Mouse (Mus musculus): ENCODE data around the gene Fgl2. TPM values are rescaled to one million over a fixed set of nuclear protein-coding genes. Genes with fewer than 3 reads are reported as not detected.
A peak's percentile ranks its signal among the peaks of the same experiment; 100 is the strongest.

Fgl2 gene
- total RNA-seq, 1 experiment: 0.71 TPM

DNA sequence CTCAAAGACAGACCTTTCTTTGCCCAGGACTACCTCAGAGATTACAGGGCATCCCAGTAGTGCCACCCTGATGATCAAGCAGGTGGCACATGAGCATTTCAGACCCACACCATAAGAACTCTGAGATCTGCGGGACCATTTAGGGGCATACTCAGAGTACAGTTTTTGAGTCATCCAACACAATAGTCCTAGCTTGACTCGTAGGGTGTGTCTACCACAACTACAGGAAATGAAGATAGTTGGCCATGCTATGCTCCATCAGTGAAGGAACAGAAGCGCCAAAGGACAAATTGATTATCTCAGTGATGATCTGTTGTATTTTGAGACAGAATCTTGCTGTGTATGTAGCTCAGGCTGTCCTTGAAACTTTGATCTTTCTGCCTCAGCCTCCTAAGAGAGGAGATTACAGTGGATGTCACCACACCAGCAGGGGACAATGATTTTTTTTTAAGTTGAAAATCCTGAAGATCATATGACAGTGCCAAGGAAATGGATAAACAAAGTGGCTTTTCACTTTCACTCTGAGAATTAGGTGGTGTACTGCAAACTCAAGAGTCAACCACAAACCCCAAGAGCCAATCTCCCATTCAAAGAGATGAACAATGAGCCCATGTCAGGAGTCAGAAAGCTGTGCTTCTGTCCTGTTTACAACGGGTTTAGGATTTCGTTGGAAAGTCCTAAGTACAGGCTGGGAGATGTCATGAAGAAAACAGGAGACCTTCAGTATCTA, 2.1 kb upstream of the Fgl2 start:
- Histone ChIP-seq H3K9ac (ENCODE audit: insufficient read depth, low read depth, low read length, poor library complexity, severe bottlenecking) (no peak overlapping the region), H3K27ac (ENCODE audit: insufficient read depth, low read depth, low read length, poor library complexity, severe bottlenecking) (no peak overlapping the region), H3K36me3 (ENCODE audit: control insufficient read depth, insufficient read depth, low read length, poor library complexity, severe bottlenecking) (no peaks in the 10 kb centered on the region), H3K4me3 (ENCODE audit: insufficient read depth in 1 of 2, low read depth in 1 of 2, low read length in 2 of 2, poor library complexity in 1 of 2, severe bottlenecking in 1 of 2) (no peak overlapping the region), H3K9me3 (ENCODE audit: control insufficient read depth, insufficient read depth, low read depth, low read length) (no peaks in the 10 kb centered on the region), H3K4me1 (ENCODE audit: control insufficient read depth in 2 of 2, insufficient read depth in 2 of 2, low read length in 2 of 2, poor library complexity in 1 of 2) (no peaks in the 10 kb centered on the region)
- DNase-seq (ENCODE audit: low read depth, low spot score): no peak
- TF ChIP-seq CHD2 (IDR thresholded peaks at IDR 0.05; ENCODE audit: low read depth, low read length) (no peak), HCFC1 (IDR thresholded peaks at IDR 0.05; ENCODE audit: borderline replicate concordance, insufficient read depth, low read length) (no peak), MAFK (IDR thresholded peaks at IDR 0.05; ENCODE audit: insufficient read depth, low read depth, low read length) (no peak), ZNF384 (IDR thresholded peaks at IDR 0.05; ENCODE audit: low read depth, low read length) (no peak)
- in situ Hi-C loops (cut with MboI; ENCODE audit: low sequenced_read_pairs in 2 of 2, unreplicated experiment in 2 of 2): no loop called here

DNA sequence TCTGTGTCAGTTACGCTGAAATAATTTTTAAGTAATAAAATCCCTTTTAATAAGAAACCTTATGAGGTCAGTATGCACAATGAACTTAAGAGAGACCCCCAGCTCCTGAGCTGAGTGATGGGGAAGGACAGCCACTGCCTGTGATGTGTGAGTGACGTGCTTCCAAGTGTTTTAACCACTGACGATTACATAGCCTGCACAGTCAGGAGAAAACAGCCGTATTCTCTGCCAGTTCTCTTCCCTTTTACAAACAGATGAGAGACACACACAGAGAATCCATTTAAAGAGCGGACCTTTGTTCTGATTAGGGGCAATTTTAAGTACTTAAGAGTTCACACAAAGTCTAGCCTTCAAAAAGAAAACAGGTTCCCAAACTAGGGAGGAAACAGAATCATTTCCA, 522 bp upstream of the Fgl2 start:
- TF ChIP-seq HCFC1 (IDR thresholded peaks at IDR 0.05; ENCODE audit: borderline replicate concordance, insufficient read depth, low read length) (no peak), ZC3H11A (IDR thresholded peaks at IDR 0.05; ENCODE audit: borderline replicate concordance, low read depth, low read length) (no peak), CHD2 (IDR thresholded peaks at IDR 0.05; ENCODE audit: low read depth, low read length) (no peak), ZNF384 (IDR thresholded peaks at IDR 0.05; ENCODE audit: low read depth, low read length) (no peak), MAFK (IDR thresholded peaks at IDR 0.05; ENCODE audit: insufficient read depth, low read depth, low read length) (no peak)
- H3K27ac ChIP-seq (ENCODE audit: insufficient read depth, low read depth, low read length, poor library complexity, severe bottlenecking): no peak overlapping the region
- in situ Hi-C loops (cut with MboI; ENCODE audit: low sequenced_read_pairs in 2 of 2, unreplicated experiment in 2 of 2): no loop called here

DNA sequence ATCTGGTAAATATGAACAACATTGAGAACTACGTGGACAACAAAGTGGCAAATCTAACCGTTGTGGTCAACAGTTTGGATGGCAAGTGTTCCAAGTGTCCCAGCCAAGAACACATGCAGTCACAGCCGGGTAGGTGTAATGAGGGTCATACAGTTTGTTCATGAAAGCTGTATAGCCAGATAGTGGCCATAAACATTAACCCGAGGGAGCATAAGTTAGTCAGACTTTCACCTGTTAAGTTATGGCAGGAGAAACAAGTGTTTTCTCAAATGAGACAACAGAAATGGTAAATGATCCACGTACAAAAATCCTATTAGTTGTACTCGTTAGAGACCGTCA, 707 bp downstream of the Fgl2 start:
- peak overlapping the region; percentile 71 for H3K9ac ChIP-seq (ENCODE audit: insufficient read depth, low read depth, low read length, poor library complexity, severe bottlenecking)
- H3K9me3 ChIP-seq (ENCODE audit: control insufficient read depth, insufficient read depth, low read depth, low read length): no peaks in the 10 kb centered on the region
- H3K36me3 ChIP-seq (ENCODE audit: control insufficient read depth, insufficient read depth, low read length, poor library complexity, severe bottlenecking): no peaks in the 10 kb centered on the region
- DNase-seq (ENCODE audit: low read depth, low spot score): no peak
- H3K27ac ChIP-seq (ENCODE audit: insufficient read depth, low read depth, low read length, poor library complexity, severe bottlenecking): no peak overlapping the region
- H3K4me1 ChIP-seq (ENCODE audit: control insufficient read depth in 2 of 2, insufficient read depth in 2 of 2, low read length in 2 of 2, poor library complexity in 1 of 2): no peaks in the 10 kb centered on the region
- H3K4me3 ChIP-seq (ENCODE audit: insufficient read depth in 1 of 2, low read depth in 1 of 2, low read length in 2 of 2, poor library complexity in 1 of 2, severe bottlenecking in 1 of 2): no peak overlapping the region
- TF ChIP-seq HCFC1 (IDR thresholded peaks at IDR 0.05; ENCODE audit: borderline replicate concordance, insufficient read depth, low read length) (no peak), MAFK (IDR thresholded peaks at IDR 0.05; ENCODE audit: insufficient read depth, low read depth, low read length) (no peak), ZNF384 (IDR thresholded peaks at IDR 0.05; ENCODE audit: low read depth, low read length) (no peak), CHD2 (IDR thresholded peaks at IDR 0.05; ENCODE audit: low read depth, low read length) (no peak), ZC3H11A (IDR thresholded peaks at IDR 0.05; ENCODE audit: borderline replicate concordance, low read depth, low read length) (no peak)
- in situ Hi-C loops (cut with MboI; ENCODE audit: low sequenced_read_pairs in 2 of 2, unreplicated experiment in 2 of 2): no loop called here

More for the DNA sequence above, 522 bp upstream of the Fgl2 start:
- no peak overlapping the region for H3K9ac ChIP-seq (ENCODE audit: insufficient read depth, low read depth, low read length, poor library complexity, severe bottlenecking)
- no peak for DNase-seq (ENCODE audit: low read depth, low spot score)
- no peaks in the 10 kb centered on the region for H3K9me3 ChIP-seq (ENCODE audit: control insufficient read depth, insufficient read depth, low read depth, low read length)
- H3K4me1 ChIP-seq (ENCODE audit: control insufficient read depth in 2 of 2, insufficient read depth in 2 of 2, low read length in 2 of 2, poor library complexity in 1 of 2): no peaks in the 10 kb centered on the region
- no peaks in the 10 kb centered on the region for H3K36me3 ChIP-seq (ENCODE audit: control insufficient read depth, insufficient read depth, low read length, poor library complexity, severe bottlenecking)
- H3K4me3 ChIP-seq (ENCODE audit: insufficient read depth in 1 of 2, low read depth in 1 of 2, low read length in 2 of 2, poor library complexity in 1 of 2, severe bottlenecking in 1 of 2): peak overlapping the region in 1 of 2 experiments; percentile 51; a peak in 1 of 4 replicates

DNA sequence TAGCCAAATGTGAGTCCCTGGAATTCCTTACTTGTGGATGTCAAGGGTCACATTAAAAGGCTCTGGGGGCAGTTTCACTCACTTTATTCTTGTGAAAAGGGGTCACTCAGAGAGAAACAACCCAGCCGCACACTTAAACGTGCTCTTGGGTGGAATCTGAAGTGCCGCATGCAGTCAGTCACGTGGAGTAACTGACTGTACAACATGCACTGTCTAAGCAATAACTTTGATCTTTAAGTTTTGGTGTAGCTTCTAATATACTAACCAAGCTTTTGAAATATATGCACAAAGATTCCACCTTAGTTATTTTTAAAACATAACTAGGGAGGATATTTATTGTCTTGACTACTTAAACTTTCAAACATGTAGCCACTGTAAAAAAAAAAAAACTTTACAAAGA, 4.5 kb downstream of the Fgl2 start:
- in situ Hi-C loops (cut with MboI; ENCODE audit: low sequenced_read_pairs in 2 of 2, unreplicated experiment in 2 of 2): no loop called here
- no peaks in the 10 kb centered on the region for H3K9me3 ChIP-seq (ENCODE audit: control insufficient read depth, insufficient read depth, low read depth, low read length)

DNA sequence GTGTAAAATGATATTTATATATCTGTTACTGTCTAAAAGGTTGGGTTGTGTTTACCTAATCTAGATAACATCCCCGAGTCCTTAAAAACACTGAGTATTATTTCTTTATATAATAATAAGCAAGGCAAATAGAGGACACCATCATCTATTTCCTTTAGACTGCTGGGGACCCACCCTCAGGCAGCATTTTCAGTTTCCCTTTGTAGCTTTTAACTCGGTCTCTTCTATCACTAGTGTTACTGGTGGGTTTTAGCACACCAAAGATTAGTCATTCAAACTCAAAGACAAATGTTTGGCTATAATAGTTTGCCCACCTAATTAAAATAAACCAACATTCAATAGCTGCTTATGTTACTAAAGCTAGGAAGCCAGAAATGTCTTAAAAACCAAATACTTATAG, 6.0 kb downstream of the Fgl2 start:
- Histone ChIP-seq H3K27ac (ENCODE audit: insufficient read depth, low read depth, low read length, poor library complexity, severe bottlenecking) (no peak overlapping the region), H3K4me1 (ENCODE audit: control insufficient read depth in 2 of 2, insufficient read depth in 2 of 2, low read length in 2 of 2, poor library complexity in 1 of 2) (peaks cover 0 to 2% of the 10 kb centered on the region in 2 experiments; a peak in 1 of 4 replicates), H3K9me3 (ENCODE audit: control insufficient read depth, insufficient read depth, low read depth, low read length) (no peaks in the 10 kb centered on the region), H3K36me3 (ENCODE audit: control insufficient read depth, insufficient read depth, low read length, poor library complexity, severe bottlenecking) (no peaks in the 10 kb centered on the region), H3K9ac (ENCODE audit: insufficient read depth, low read depth, low read length, poor library complexity, severe bottlenecking) (no peak overlapping the region), H3K4me3 (ENCODE audit: insufficient read depth in 1 of 2, low read depth in 1 of 2, low read length in 2 of 2, poor library complexity in 1 of 2, severe bottlenecking in 1 of 2) (no peak overlapping the region)
- TF ChIP-seq CHD2 (IDR thresholded peaks at IDR 0.05; ENCODE audit: low read depth, low read length) (no peak), MAFK (IDR thresholded peaks at IDR 0.05; ENCODE audit: insufficient read depth, low read depth, low read length) (no peak)
- in situ Hi-C loops (cut with MboI; ENCODE audit: low sequenced_read_pairs in 2 of 2, unreplicated experiment in 2 of 2): no loop called here
- no peak for DNase-seq (ENCODE audit: low read depth, low spot score)

More for the DNA sequence above, 4.5 kb downstream of the Fgl2 start:
- no peak overlapping the region for H3K27ac ChIP-seq (ENCODE audit: insufficient read depth, low read depth, low read length, poor library complexity, severe bottlenecking)
- no peaks in the 10 kb centered on the region for H3K36me3 ChIP-seq (ENCODE audit: control insufficient read depth, insufficient read depth, low read length, poor library complexity, severe bottlenecking)
- H3K4me1 ChIP-seq (ENCODE audit: control insufficient read depth in 2 of 2, insufficient read depth in 2 of 2, low read length in 2 of 2, poor library complexity in 1 of 2): no peaks in the 10 kb centered on the region
- TF ChIP-seq ZNF384 (IDR thresholded peaks at IDR 0.05; ENCODE audit: low read depth, low read length) (no peak), CHD2 (IDR thresholded peaks at IDR 0.05; ENCODE audit: low read depth, low read length) (no peak), HCFC1 (IDR thresholded peaks at IDR 0.05; ENCODE audit: borderline replicate concordance, insufficient read depth, low read length) (no peak)
- H3K9ac ChIP-seq (ENCODE audit: insufficient read depth, low read depth, low read length, poor library complexity, severe bottlenecking): no peak overlapping the region
- DNase-seq (ENCODE audit: low read depth, low spot score): no peak
- H3K4me3 ChIP-seq (ENCODE audit: insufficient read depth in 1 of 2, low read depth in 1 of 2, low read length in 2 of 2, poor library complexity in 1 of 2, severe bottlenecking in 1 of 2): no peak overlapping the region

Data from ES-E14 (cell line).